Mouse (Mus musculus) cerebellum, adult 11 months (tissue): ENCODE measurements around the gene Ctcf.
"Not testable (repeated sequence)": the region's sequence is repeated elsewhere in the genome, so short reads cannot be mapped to it uniquely, and the experiment has no call there.

Source experiments
- DNase-seq: peaks from one replicate; pipeline ENCODE4 v3.0.0; 2022

Gene Ctcf

GRCm38 (mm10) chr8:105636018-105636962 lies at the start of gene Ctcf:
Ctcf (plus strand) TSS chr8:105636568.
- peak; percentile 89 for DNase-seq

DNA sequence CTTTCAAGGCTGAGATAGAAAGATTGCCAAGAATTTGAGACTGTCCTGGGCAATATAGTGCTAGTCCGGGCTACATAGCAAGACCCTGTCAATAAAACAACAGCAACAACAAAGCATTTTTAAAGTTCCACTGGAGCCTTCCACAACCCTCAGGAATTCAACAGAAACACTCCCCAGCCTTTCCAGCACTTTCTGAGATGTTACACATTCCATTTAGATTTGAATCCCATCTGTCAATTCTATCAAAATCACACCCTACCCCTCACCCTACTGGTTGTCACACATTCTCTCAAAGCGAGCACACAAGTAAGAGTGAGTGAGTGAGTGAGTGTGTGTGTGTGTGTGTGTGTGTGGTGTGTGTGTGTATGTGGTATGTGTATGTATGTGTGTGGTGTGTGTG lies 43.9 kb upstream of the Ctcf start:
- no peak for DNase-seq

GRCm38 (mm10) chr8:105593859-105594258 lies 42.5 kb upstream of the Ctcf start:
- DNase-seq: no peak

DNA sequence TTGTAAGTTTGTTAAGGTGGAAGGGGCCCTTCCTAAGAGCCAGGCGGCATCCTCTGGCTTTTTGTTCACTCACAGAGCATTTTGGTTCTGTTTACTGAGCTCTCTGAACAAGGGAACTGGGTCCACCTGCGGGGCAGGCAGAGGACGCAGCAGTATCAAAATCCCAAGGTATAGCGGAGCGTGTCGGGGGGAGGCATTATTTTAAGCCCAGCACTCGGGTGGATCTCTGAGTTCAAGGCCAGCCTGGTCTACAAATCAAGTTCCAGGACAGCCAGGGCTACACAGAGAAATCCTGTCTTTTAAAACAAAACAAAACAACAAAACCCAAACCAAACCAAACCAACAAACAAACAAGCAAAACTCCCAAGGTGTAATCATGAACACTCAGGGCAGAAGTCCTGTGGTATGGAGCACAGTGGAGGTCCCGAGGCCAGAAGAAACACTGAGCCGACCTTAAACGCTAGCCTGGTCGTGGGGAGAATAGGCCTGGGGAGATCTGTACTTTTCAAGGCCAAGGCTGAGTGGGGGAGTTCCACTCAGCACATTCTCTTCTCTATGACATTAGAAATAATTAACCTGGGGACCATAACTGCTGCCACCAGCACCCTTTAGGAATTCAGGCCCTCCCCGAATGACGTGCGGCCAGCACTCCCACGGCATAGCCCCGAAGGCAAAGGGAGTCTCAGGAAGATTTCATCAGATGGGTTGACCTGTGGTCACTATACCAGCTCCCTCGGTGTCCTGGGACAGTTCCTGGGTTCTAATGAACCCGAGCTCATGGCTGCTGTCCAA lies 41.7 kb upstream of the Ctcf start:
- DNase-seq: no peak

DNA sequence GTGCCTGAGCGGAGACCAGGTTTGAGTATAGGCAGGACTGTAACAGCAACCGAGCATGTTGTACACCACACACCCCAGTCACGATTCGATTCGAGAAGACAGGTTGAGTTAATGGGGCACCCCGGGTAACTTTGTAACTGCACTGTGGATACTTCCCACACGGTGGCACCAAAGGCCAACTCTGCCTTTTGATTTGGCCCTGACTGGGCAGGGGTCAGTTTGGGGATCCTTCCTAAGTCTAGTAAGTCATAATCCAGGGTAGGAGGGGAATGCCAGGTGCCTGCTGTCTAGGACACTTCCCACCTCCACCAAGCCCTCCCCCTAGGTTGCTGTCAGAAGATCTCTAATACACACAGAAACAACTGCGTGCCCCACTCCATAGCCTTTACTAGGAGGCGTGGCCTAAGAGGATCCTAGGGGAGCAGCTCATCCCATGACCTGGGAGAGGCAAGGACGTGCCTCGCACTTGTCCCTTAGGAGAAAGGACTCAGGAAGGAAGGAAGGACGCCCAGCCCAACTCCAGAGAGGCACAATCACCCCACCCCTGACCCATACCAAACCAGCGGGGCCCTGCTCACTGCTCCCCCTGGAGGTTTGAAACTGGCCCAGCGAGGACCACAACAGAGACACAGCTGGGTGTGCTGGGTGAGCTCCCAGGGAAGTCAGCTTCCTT lies 39.9 kb upstream of the Ctcf start:
- DNase-seq: peak; percentile 44

DNA sequence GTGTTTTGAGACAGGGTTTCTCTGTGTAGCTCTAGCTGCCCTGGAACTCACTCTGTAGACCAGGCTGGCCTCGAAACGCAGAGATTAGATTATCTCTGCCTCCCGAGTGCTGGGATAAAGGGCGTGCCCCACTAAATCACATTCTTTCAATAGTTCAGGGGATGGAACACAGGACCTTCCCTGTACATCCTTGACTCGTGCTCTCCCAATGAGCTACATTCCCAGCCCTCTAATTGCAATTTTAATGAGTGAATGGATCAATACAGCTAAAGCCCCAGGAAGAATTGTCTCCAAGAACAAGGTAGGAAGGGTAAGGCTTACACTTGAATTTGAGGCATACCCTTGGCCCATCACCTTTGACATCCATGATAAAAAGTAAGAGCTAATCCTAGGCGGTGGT lies 37.6 kb upstream of the Ctcf start:
- DNase-seq: no peak

DNA sequence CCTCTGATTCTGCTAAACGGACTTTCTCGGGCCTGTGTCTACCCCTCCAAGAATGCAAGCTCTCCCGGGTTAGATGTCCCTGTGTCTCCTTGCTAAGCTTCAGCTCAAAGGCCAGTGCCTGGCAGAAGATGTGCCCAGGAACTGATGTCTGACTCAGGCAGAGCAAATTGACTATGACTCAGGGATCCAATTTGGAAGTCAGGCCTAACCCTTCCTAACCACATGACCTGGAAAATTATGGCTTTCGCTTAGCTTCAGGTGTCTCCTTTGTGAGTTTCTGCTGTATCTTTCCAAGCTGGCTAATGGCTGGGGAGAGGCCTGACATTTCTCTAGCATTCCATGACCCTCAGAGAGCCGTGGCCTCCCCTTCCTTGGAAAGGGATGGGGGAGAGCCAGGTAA lies 35.1 kb upstream of the Ctcf start:
- no peak for DNase-seq

GRCm38 (mm10) chr8:105602540-105602939 lies 33.8 kb upstream of the Ctcf start:
- not testable (repeated sequence) for DNase-seq

DNA sequence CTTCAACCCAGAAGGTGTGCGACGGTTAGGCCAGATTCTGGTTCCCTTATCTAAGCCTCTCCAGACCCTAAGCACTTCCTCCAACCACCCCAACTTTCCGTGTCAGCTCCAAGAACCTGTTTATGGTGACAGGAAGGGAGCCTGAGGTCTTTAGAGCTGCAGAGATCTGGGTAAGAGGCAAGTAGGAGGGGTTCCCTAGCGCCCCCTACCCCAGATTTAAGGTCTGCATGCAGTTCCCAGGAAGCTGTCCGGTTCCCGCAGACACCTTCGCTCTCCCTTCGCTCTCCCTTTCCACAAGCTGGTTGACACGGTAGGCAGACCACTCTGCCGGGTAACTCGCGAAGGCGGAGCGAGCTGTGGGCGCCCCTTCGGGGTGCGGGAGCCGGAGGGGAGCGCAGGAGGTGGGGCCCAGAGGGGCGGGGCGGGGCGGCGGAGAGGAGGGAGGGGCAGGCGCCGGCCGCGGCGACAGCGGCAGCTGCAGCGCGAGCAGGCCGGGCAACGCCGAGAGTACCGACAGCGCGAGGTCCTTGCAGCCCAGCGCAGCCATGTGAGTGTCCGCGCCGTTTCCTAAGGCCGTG lies 31.5 kb upstream of the Ctcf start, which contains the start of gene Ripor1:
Gene Ripor1, plus strand, starts transcription at position 452 of the 578 bp plus-strand sequence.
- DNase-seq: peak; percentile 62

DNA sequence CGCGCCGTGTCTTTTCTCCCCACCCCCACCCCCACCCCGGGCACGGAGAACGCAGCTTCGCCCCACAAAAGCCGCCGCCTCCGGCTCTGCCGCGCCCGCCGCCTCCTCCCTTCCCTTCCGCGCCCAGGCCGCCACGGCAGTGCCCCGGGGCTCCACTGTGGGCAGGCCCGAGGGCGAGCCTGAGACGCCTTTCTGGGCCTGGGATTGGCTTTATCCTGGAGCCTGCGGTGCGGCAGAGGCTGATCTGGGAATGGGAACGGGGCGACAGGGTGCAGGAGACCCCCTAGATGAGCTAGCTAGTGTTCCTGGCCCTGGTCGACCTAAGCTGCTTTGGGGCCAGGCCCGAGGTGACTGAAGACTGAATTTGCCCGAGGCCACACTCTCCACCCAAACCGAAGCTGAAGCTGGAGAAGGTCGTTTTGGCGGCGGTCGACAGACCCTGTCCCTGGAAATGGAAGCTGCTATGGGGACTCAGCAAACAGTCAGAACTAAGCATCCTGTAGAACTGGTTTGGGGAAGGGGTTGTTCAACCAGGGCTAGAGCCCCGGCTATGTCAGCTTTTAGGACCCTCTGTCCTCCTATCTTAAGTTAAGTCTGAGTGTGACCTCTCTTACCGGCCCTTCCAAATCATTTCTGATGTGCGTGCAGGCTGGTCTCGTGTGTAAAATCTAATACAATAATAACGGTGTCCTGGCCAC lies 30.7 kb upstream of the Ctcf start:
- no peak for DNase-seq

DNA sequence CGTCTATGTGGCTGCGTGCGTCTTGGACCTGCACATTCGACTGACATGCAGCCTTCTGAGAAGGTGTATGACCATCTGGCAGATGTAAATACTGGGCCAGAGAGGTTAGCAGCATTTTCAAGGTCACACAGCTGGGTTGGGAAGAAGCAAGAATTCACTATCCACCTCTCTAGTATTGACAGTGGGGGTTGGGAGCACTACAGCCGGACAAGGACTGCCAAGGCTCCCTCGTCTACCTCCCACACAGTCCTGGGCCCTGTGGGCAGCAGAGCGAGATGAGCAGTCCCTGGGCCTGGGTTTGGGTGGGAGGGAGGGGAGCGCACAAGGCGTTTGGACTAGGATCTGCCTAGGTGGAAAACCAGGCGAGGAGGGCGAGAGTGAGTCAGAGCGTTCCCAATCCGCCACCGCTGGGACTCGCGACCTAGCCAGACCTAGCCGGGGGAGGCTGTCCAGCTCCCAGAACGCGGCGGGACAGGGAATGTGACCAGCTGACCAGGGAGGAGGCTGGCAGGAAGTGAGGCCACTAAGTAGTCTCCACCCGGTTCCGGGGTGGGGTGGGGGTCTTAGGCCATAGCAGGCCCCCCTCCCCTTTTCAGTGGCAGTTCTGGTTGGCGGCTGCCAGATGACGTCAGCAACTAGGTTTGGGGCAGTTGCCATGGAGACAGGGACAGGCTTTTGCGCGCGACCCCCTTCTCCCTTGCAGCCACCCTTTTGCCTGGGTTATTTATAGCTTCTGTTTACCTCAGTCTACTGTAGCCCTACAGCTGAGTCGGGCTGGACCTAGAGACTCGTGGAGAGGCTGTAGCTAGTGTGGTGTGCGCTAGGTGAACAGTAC lies 30.0 kb upstream of the Ctcf start:
- peak; percentile 65 for DNase-seq

DNA sequence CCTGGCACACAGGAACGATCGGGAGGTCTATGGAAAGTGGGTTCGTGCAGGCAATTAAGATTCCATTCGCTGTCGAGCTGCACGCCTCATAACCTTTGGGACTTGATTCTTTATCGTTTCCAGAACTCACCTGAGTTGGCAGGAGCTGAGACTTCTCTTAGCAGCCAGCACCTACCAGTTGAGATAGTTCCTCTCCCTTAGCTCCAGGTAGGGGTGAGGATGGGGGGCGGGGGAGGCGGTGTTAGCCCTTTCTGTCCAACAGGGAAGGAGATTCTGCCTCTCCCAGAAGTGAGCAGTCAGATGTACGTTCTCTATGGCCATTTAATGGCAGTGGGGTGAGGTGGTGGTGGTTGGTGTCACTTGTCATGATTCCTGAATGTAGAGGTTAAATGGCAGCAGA lies 29.3 kb upstream of the Ctcf start:
- DNase-seq: no peak

GRCm38 (mm10) chr8:105607684-105608083 lies 28.7 kb upstream of the Ctcf start:
- DNase-seq: no peak

DNA sequence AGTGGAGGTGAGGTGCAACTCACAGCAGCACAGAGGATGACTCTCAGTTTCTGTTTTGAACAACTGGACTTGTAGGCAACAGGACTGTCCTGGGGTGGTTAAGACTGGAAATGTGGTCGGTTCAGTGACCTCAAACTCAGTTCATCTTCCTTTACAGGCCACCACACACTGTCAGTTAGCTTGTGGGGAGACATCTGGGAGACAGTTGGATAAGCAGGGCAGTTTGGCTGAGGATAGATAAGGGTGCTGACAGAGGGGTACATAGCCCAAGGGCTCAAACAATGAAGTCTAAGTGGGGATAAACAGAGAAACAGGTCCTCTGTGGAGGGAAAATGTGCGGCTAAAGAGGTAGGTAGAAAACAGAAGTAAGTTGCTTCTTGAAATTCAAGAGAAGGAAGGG lies 27.0 kb upstream of the Ctcf start:
- DNase-seq: no peak

DNA sequence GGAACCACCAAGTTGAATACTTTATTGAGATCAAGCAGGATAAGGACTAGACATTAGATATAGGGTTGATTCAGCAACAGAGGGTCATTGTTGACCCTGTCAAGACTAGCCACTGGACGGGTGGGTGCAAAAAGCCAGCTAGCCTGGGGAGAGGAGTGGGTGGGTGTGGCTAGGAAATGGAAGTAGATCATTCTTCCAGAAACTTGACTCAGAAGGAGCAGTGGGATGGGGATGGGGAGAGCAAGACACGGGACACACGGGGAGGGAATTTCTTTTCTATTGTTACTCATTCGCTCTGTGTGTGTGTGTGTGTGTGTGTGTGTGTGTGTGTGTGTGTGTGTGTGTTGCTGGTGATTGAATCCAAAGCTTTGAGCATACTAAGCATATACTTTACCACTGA lies 26.6 kb upstream of the Ctcf start:
- DNase-seq: no peak

- DNase-seq: no peak
These were observed 24.5 kb upstream of the Ctcf start for GRCm38 (mm10) chr8:105611836-105612235.

DNA sequence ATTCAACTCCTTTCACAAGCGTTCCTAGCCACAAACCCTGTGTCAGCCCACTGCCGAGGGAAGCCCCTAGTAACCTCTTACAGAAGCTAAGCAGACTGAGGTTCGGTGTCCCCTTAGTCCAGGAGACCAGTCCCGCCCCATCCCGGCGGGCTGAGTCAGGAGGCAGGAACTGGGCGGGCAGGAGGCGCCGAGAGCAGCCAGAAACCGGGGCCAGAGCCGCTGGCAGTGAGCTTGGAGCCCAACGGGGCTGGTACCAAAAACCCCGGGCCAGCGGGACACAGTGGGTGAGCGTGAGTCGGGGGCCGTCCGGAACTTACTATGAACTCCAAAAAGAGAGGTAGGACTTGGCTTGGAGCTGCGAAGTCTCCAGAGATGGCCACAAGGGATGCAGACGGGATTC lies 23.3 kb upstream of the Ctcf start:
- DNase-seq: no peak

DNA sequence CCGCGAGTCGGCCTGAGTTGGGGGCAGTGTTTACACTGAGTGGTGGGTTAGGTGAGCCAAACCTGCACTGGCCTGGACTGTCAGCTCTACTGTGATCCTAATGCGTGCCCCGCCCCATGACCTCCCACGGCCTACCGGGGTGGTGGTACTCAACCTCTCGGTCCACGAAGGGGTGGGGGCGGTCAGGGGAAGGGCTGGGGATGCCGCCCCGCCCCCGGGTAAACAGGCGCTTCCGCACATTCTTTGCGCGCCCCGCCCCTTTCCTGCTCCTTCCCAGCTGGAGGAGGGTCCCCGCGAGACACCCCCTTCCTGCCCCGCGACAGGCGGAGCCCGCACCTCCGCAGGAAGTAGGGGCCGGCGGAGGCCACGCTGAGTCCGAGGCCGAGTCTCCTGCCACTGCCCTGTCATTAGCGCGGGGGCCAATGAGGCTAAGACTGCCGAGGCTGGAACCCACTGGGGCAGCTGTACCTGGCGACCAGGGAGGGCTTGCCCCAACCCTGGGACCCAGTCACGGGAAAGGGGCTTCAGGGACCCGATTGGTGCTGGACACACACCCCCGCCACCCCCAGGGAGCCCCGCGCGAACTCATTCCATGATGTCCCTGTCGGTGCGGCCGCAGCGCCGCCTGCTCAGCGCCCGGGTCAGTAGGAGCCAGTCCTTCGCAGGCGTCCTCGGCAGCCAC lies 22.4 kb upstream of the Ctcf start:
- DNase-seq: no peak

DNA sequence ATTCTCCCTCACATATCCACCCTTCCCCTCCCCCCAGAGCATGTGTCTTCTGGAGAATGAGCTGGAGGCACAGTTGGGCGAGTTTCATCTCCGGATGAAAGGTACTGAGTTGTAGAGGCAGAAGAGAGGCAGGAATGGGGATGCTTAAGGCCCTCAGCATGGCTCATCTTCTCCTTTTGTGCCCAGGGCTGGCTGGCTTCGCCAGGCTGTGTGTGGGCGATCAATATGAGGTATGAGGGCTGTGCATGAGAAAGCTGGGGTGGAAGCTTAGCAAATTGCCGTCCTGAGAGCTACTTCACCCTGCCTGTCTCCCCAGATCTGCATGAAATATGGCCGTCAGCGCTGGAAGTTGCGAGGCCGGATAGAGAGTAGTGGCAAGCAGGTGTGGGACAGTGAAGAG lies 20.4 kb upstream of the Ctcf start:
- no peak for DNase-seq

- no peak for DNase-seq
These were observed 18.7 kb upstream of the Ctcf start for GRCm38 (mm10) chr8:105617451-105618278.
